Mouse (Mus musculus) monocyte, adult 5-6 weeks (primary cell): ENCODE results near the gene Taar9. TPM values are rescaled to one million over a fixed set of nuclear protein-coding genes. Genes with fewer than 3 reads are reported as not detected.
"Not testable (repeated sequence)": the region's sequence is repeated elsewhere in the genome, so short reads cannot be mapped to it uniquely, and the experiment has no call there.

Experiments
- ATAC-seq: fragments of 153-309, 156-312 bp; replicated peaks from 2 replicates; pipeline ENCODE4 v1.8.0; 2017; ENCODE audit warnings: mild to moderate bottlenecking; ENCODE audit not compliant: low TSS enrichment, insufficient number of reproducible peaks, severe bottlenecking, poor library complexity, low FRiP score
- total RNA-seq: library from RNA; stranded (forward); fragments of 200-1000, 200-491, 200-594 nt; gene quantifications from 3 replicates; pipeline ENCODE4 v1.2.3, GENCODE M21; 2017

Taar9 gene
- not detected in 3 replicates for total RNA-seq

- ATAC-seq, result not testable (repeated sequence)
Observed at GRCm38 (mm10) chr10:24109434-24109833, at the start of gene Taar9. Gene Taar9 (minus strand): TSS chr10:24109534.

GRCm38 (mm10) chr10:24158470-24159254 lies 49.3 kb upstream of the Taar9 start:
- no peak for ATAC-seq

GRCm38 (mm10) chr10:24150086-24150485 lies 40.8 kb upstream of the Taar9 start:
- ATAC-seq, result no peak

GRCm38 (mm10) chr10:24149135-24149781 lies 39.9 kb upstream of the Taar9 start, which contains the start of gene Stx7:
Gene Stx7 (plus strand): TSS chr10:24149302.
- ATAC-seq, result peak; percentile 98

- peak; percentile 59; the same call in 1 of the 2 replicates for ATAC-seq
Observed at GRCm38 (mm10) chr10:24142735-24143134, 33.4 kb upstream of the Taar9 start.

- no peak for ATAC-seq
Observed at GRCm38 (mm10) chr10:24138623-24139261, 29.4 kb upstream of the Taar9 start.

GRCm38 (mm10) chr10:24134071-24134645 lies 24.8 kb upstream of the Taar9 start:
- no peak for ATAC-seq

- ATAC-seq, result peak; percentile 95
Observed at GRCm38 (mm10) chr10:24133132-24133531, 23.8 kb upstream of the Taar9 start.

GRCm38 (mm10) chr10:24132273-24132672 lies 22.9 kb upstream of the Taar9 start:
- no peak for ATAC-seq

- 0 out of 2 replicates have a peak, but pooled peaks have one; percentile 59 for ATAC-seq
Observed at GRCm38 (mm10) chr10:24131451-24132262, 22.3 kb upstream of the Taar9 start.

GRCm38 (mm10) chr10:24111116-24111778 lies 1.9 kb upstream of the Taar9 start:
- ATAC-seq, result no peak

- ATAC-seq, result no peak
Observed at GRCm38 (mm10) chr10:24108236-24108635, 1.1 kb downstream of the Taar9 start.

GRCm38 (mm10) chr10:24107747-24108146 lies 1.6 kb downstream of the Taar9 start:
- no peak for ATAC-seq

- ATAC-seq, result not testable (repeated sequence)
Observed at GRCm38 (mm10) chr10:24103299-24103698, 6.0 kb downstream of the Taar9 start.

- not testable (repeated sequence) for ATAC-seq
Observed at GRCm38 (mm10) chr10:24101812-24102211, 7.5 kb downstream of the Taar9 start, which contains the start of gene Taar8c. Gene Taar8c (minus strand): TSS chr10:24101912.

- not testable (repeated sequence) for ATAC-seq
Observed at GRCm38 (mm10) chr10:24097010-24097409, 12.3 kb downstream of the Taar9 start.

- no peak for ATAC-seq
Observed at GRCm38 (mm10) chr10:24092194-24092593, 17.1 kb downstream of the Taar9 start, which contains the start of gene Taar8b. Gene Taar8b (minus strand): TSS chr10:24092294.

- no peak for ATAC-seq
Observed at GRCm38 (mm10) chr10:24087168-24087567, 22.2 kb downstream of the Taar9 start.
